Mouse (Mus musculus) liver, postnatal 0 days (tissue): ENCODE data around the gene Sec24d.

Experiments
- CTCF ChIP-seq: sonication (generic); IDR thresholded peaks from 2 replicates; pipeline ENCODE4 v1.5.1; 2016; ENCODE audit warnings: antibody characterized with exemption, low read depth
- EP300 ChIP-seq: IDR thresholded peaks from 2 replicates; pipeline ENCODE4 v1.6.1; 2016; ENCODE audit warnings: antibody characterized with exemption, low read depth, mild to moderate bottlenecking

DNA sequence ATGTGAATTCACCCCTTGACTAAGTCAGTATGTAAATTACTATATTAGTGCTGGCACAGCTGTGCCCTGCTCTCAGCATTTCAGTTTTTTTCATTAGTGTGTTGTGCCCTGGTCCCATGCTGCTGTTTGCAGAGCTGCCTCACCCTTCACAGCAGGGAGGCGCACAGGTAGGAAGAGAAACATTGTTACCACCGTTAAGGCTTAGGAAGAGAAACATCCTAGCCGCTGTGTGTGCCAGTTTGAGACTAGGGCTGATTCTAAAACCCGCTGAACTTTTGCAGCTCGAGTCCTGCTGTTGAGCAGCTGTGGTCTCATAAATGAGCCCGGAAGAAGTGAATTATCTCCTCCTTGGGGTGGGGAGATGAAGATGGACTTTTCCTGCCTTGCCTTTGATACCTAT, 41.9 kb downstream of the Sec24d start:
- TF ChIP-seq EP300 (no peak), CTCF (no peak)
